Mouse (Mus musculus): ENCODE results near the gene Hexa. TPM values are rescaled to one million over a fixed set of nuclear protein-coding genes. Genes with fewer than 3 reads are reported as not detected.
A peak's percentile ranks its signal among the peaks of the same experiment; 100 is the strongest.

The Hexa gene
- 68.0 and 71.3 TPM in 2 replicates for polyA plus RNA-seq (2015; fragmentation: Nextera tagmentation; extraction: Ambion mirVana)

DNA sequence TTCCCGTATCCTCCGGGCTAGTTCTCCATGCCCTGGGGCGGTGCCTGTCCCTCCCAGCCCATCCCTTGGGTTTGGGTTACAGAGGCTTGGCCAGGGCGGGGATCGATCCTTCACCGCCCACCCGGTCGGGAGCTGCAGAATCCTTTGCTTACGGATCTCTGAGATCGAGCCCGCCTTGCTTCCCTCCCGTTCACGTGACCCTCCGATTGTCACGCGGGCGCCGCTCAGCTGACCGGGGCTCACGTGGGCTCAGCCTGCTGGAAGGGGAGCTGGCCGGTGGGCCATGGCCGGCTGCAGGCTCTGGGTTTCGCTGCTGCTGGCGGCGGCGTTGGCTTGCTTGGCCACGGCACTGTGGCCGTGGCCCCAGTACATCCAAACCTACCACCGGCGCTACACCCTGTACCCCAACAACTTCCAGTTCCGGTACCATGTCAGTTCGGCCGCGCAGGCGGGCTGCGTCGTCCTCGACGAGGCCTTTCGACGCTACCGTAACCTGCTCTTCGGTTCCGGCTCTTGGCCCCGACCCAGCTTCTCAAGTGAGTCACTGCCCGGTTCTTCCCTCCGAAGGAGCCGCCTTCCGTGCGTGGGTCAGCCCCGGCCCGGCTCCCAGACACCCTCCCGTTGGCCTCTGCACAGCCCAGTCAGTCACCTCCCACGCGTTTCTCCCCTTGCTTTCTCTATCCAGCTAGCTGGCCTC lies at the start of gene Hexa, which contains the start of gene Tmem202:
Gene Hexa, plus strand, starts transcription at position 100 of the 697 bp plus-strand sequence.
Gene Tmem202, minus strand, starts transcription at position 407 of the 697 bp plus-strand sequence.
- peak; percentile 96 for ATAC-seq
- Histone ChIP-seq H3K36me3 (ENCODE audit: control insufficient read depth, insufficient read depth, low read length) (no peaks in the 10 kb centered on the region), H3K4me1 (ENCODE audit: control insufficient read depth, insufficient read depth, low read depth, low read length) (peaks cover 13% of the 10 kb centered on the region), H3K4me2 (ENCODE audit: low read length) (peak within 1 kb of the TSS; percentile 91), H3K9me3 (ENCODE audit: control insufficient read depth, low read length) (no peaks in the 10 kb centered on the region), H3K27ac (ENCODE audit: low read depth, low read length) (peak within 1 kb of the TSS; percentile 61; the same call in 1 of the 2 replicates), H3K4me3 (ENCODE audit: low read length) (peak within 1 kb of the TSS; percentile 69), H3K9ac (ENCODE audit: low read depth, low read length) (peak within 1 kb of the TSS; percentile 83), H3K27me3 (replicated peaks; ENCODE audit: control insufficient read depth, insufficient read depth, low read length) (no peaks in the 10 kb centered on the region; the same call in 1 of the 2 replicates)
- 2% methylated on average over 55 of the region's 55 CpGs for WGBS

DNA sequence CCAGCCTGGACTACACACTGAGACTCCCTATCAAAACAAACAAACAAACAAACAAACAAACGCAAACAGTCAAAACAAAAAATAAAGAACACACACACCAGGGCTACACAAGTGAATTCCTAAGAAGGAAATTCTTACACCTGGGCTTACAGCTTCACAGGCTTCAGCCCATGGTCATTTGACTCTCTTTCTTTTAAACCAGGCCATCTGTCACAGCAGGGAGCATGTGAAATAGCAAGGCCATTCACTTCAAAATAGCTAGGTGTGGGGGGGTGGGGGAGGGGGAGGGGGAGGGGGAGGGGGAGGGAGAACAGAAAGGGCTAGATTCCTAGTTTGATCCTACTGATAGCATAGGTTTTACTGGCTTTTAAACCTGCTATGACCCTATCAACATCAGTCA lies 31.2 kb upstream of the Hexa start:
- Histone ChIP-seq H3K27me3 (replicated peaks; ENCODE audit: control insufficient read depth, insufficient read depth, low read length) (no peaks in the 10 kb centered on the region), H3K27ac (ENCODE audit: low read depth, low read length) (no peak overlapping the region), H3K4me2 (ENCODE audit: low read length) (no peak overlapping the region), H3K9me3 (ENCODE audit: control insufficient read depth, low read length) (no peaks in the 10 kb centered on the region), H3K4me1 (ENCODE audit: control insufficient read depth, insufficient read depth, low read depth, low read length) (no peaks in the 10 kb centered on the region), H3K9ac (ENCODE audit: low read depth, low read length) (no peak overlapping the region), H3K36me3 (ENCODE audit: control insufficient read depth, insufficient read depth, low read length) (no peaks in the 10 kb centered on the region), H3K4me3 (ENCODE audit: low read length) (no peak overlapping the region)
- 57% methylated on average over 1 of the region's 1 CpGs for WGBS
- no peak for ATAC-seq

DNA sequence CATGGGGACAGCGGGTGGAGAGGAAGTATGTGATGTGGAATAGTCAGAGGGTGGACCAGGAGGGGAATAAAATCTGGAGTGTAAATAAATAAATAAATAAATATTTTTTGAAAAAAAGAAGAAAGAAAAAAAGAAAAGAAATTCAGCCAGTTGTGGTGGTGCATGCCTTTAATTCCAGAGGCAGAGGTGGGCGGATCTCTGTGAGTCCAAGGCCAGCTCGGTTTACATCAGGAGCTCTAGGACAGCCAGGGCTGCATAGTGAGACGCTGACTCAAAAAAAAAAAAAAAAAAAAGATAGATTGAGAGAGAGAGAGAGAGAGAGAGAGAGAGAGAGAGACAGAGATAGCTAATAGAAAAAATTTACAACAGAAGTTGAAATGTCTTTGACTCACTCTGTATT lies 27.0 kb upstream of the Hexa start:
- no peak overlapping the region for H3K4me3 ChIP-seq (ENCODE audit: low read length)
- H3K4me2 ChIP-seq (ENCODE audit: low read length): no peak overlapping the region
- ATAC-seq: no peak
- WGBS: 60% methylated on average over 4 of the region's 4 CpGs
- no peak overlapping the region for H3K27ac ChIP-seq (ENCODE audit: low read depth, low read length)
- no peaks in the 10 kb centered on the region for H3K27me3 ChIP-seq (replicated peaks; ENCODE audit: control insufficient read depth, insufficient read depth, low read length)
- no peaks in the 10 kb centered on the region for H3K36me3 ChIP-seq (ENCODE audit: control insufficient read depth, insufficient read depth, low read length)
- H3K4me1 ChIP-seq (ENCODE audit: control insufficient read depth, insufficient read depth, low read depth, low read length): no peaks in the 10 kb centered on the region
- H3K9ac ChIP-seq (ENCODE audit: low read depth, low read length): no peak overlapping the region
- H3K9me3 ChIP-seq (ENCODE audit: control insufficient read depth, low read length): no peaks in the 10 kb centered on the region

DNA sequence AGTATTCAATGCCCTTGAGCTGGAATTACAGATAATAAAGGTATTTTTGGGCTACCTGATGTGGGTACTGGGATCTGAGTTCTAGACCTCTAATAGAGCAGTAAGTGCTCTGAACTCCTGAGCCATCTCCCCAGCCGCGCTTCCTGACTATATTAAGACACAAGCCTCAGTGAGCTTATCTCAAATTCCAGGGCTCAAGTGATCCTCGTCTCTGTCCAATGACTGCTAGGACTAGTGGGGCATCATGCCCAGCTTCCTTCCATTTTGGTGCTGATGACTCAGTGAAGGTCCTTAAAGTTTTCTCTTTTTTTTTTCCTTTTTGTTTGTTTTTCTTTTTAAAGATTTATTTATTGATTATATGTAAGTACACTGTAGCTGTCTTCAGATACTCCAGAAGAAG lies 24.3 kb upstream of the Hexa start:
- Histone ChIP-seq H3K9me3 (ENCODE audit: control insufficient read depth, low read length) (no peaks in the 10 kb centered on the region), H3K4me1 (ENCODE audit: control insufficient read depth, insufficient read depth, low read depth, low read length) (no peaks in the 10 kb centered on the region), H3K4me2 (ENCODE audit: low read length) (no peak overlapping the region), H3K27me3 (replicated peaks; ENCODE audit: control insufficient read depth, insufficient read depth, low read length) (no peaks in the 10 kb centered on the region), H3K36me3 (ENCODE audit: control insufficient read depth, insufficient read depth, low read length) (no peaks in the 10 kb centered on the region), H3K27ac (ENCODE audit: low read depth, low read length) (no peak overlapping the region), H3K9ac (ENCODE audit: low read depth, low read length) (no peak overlapping the region), H3K4me3 (ENCODE audit: low read length) (no peak overlapping the region)
- ATAC-seq: no peak
- WGBS: 82% methylated on average over 3 of the region's 3 CpGs

DNA sequence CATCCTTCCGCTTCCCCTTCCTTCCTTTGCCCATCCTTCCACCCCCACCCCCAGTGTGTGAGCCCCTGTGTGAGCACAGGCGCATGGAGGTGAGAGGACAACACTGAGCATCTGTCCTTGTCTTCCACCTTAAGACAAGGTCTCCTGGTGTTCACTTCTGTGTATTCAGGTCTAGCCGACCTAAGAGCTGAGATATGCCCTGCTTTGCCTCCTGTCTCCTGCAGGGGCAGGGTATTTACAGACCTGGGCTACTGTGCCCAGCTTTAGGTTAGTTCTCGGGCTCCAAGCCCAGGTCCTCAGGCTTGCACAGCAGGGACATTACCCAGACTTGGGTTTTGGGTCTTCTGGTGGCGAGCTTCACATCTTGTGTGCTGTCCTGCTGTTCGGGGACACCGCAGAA lies 22.2 kb upstream of the Hexa start:
- Histone ChIP-seq H3K27me3 (replicated peaks; ENCODE audit: control insufficient read depth, insufficient read depth, low read length) (no peaks in the 10 kb centered on the region), H3K27ac (ENCODE audit: low read depth, low read length) (no peak overlapping the region), H3K4me3 (ENCODE audit: low read length) (no peak overlapping the region), H3K9me3 (ENCODE audit: control insufficient read depth, low read length) (no peaks in the 10 kb centered on the region), H3K4me1 (ENCODE audit: control insufficient read depth, insufficient read depth, low read depth, low read length) (no peaks in the 10 kb centered on the region), H3K36me3 (ENCODE audit: control insufficient read depth, insufficient read depth, low read length) (no peaks in the 10 kb centered on the region), H3K4me2 (ENCODE audit: low read length) (no peak overlapping the region), H3K9ac (ENCODE audit: low read depth, low read length) (no peak overlapping the region)
- WGBS: 55% methylated on average over 7 of the region's 7 CpGs
- no peak for ATAC-seq

DNA sequence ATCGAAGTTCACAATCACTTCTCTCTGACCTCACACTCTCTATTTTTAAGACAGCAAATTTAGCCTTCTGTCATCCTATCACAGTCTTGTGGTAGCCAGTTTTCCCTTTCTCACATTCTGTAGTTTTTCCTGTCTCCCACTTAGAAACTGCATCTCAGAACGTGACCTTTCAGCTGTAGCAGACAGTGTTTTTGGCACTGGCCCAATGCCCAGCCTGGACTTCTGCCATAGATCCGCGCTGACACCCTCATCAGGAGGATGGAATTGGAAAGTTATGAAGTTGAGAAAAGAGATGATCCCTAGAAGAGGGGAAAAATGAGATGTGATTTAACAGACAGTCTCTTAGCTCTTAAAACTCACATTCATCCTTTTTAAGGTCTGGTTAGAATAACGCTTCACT lies 20.4 kb upstream of the Hexa start:
- Histone ChIP-seq H3K4me3 (ENCODE audit: low read length) (no peak overlapping the region), H3K36me3 (ENCODE audit: control insufficient read depth, insufficient read depth, low read length) (no peaks in the 10 kb centered on the region), H3K4me2 (ENCODE audit: low read length) (no peak overlapping the region), H3K27ac (ENCODE audit: low read depth, low read length) (no peak overlapping the region), H3K9me3 (ENCODE audit: control insufficient read depth, low read length) (no peaks in the 10 kb centered on the region), H3K27me3 (replicated peaks; ENCODE audit: control insufficient read depth, insufficient read depth, low read length) (no peaks in the 10 kb centered on the region), H3K4me1 (ENCODE audit: control insufficient read depth, insufficient read depth, low read depth, low read length) (no peaks in the 10 kb centered on the region), H3K9ac (ENCODE audit: low read depth, low read length) (no peak overlapping the region)
- WGBS: 71% methylated on average over 5 of the region's 5 CpGs
- ATAC-seq: no peak

DNA sequence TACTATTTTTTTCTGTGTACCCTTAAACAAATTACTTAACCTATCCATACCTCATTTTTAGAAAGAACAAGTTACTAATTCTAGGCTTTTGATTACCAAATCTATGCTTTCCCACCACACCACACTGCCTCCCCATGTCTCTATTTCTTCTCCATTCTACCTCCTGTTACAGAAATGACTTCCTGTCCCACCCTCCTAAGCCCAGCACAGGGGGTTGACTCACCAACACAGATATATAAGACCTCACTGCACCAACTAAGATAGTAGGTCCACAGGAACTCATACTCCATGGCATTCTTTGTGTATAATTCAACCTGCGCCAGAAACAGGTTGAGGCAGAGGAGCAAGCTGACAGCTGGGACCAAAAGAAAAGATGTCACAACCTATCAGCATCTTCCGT lies 19.9 kb upstream of the Hexa start:
- no peak for ATAC-seq
- Histone ChIP-seq H3K27me3 (replicated peaks; ENCODE audit: control insufficient read depth, insufficient read depth, low read length) (no peaks in the 10 kb centered on the region), H3K36me3 (ENCODE audit: control insufficient read depth, insufficient read depth, low read length) (no peaks in the 10 kb centered on the region), H3K4me1 (ENCODE audit: control insufficient read depth, insufficient read depth, low read depth, low read length) (no peaks in the 10 kb centered on the region), H3K9me3 (ENCODE audit: control insufficient read depth, low read length) (no peaks in the 10 kb centered on the region), H3K9ac (ENCODE audit: low read depth, low read length) (no peak overlapping the region), H3K27ac (ENCODE audit: low read depth, low read length) (no peak overlapping the region), H3K4me2 (ENCODE audit: low read length) (no peak overlapping the region), H3K4me3 (ENCODE audit: low read length) (no peak overlapping the region)
- WGBS: 86% methylated on average over 2 of the region's 2 CpGs

DNA sequence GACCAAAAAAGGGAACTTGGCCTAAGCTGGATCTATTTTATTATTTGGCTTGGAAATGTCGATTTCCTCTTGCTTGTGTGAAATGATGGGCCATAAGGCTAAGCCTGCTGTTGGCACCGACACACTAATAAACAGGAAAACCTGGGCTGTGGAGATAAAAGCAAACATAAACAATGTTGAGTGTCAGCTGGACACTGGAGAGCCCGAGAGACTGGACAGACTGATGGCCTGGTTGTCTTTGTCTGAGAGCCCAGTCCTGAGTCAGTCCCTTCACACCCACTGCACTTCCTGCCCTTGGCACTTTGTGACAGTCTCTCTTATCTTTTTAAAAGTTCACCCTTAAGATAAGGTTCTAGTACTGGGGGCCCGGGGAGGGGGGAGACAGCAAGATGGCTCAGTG lies 16.4 kb upstream of the Hexa start:
- Histone ChIP-seq H3K4me1 (ENCODE audit: control insufficient read depth, insufficient read depth, low read depth, low read length) (no peaks in the 10 kb centered on the region), H3K36me3 (ENCODE audit: control insufficient read depth, insufficient read depth, low read length) (no peaks in the 10 kb centered on the region), H3K4me2 (ENCODE audit: low read length) (no peak overlapping the region), H3K4me3 (ENCODE audit: low read length) (no peak overlapping the region), H3K9me3 (ENCODE audit: control insufficient read depth, low read length) (no peaks in the 10 kb centered on the region), H3K9ac (ENCODE audit: low read depth, low read length) (no peak overlapping the region), H3K27me3 (replicated peaks; ENCODE audit: control insufficient read depth, insufficient read depth, low read length) (no peaks in the 10 kb centered on the region), H3K27ac (ENCODE audit: low read depth, low read length) (no peak overlapping the region)
- no peak for ATAC-seq
- WGBS: 73% methylated on average over 4 of the region's 4 CpGs

DNA sequence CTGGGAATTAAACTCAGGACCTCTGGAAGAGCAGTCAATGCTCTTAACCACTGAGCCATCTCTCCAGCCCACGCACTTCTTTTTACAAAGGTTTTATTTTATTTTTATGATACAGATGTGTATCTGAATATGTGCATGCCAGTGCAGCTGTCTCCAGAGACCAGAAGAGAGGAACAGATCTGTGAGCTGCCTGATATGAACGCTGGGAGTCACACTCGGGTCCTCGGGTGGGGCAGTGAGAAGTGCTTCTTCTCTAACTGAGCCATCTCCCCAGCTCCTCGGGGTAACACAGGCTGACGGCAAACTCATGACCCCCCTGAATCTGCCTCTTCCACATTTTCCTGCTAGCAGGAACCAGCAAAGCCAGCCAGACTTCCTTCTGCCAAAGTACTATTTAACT lies 12.6 kb upstream of the Hexa start:
- no peak overlapping the region for H3K27ac ChIP-seq (ENCODE audit: low read depth, low read length)
- WGBS: 86% methylated on average over 6 of the region's 6 CpGs
- H3K4me2 ChIP-seq (ENCODE audit: low read length): no peak overlapping the region
- no peak overlapping the region for H3K9ac ChIP-seq (ENCODE audit: low read depth, low read length)
- H3K4me1 ChIP-seq (ENCODE audit: control insufficient read depth, insufficient read depth, low read depth, low read length): no peaks in the 10 kb centered on the region
- no peak for ATAC-seq
- H3K4me3 ChIP-seq (ENCODE audit: low read length): no peak overlapping the region
- H3K36me3 ChIP-seq (ENCODE audit: control insufficient read depth, insufficient read depth, low read length): no peaks in the 10 kb centered on the region
- no peaks in the 10 kb centered on the region for H3K9me3 ChIP-seq (ENCODE audit: control insufficient read depth, low read length)
- H3K27me3 ChIP-seq (replicated peaks; ENCODE audit: control insufficient read depth, insufficient read depth, low read length): no peaks in the 10 kb centered on the region
